Mouse (Mus musculus): ENCODE data around the gene Ncoa6. TPM values are rescaled to one million over a fixed set of nuclear protein-coding genes. Genes with fewer than 3 reads are reported as not detected.

Gene Ncoa6
- polyA plus RNA-seq (2012; rRNA removed; ENCODE audit: low replicate concordance): 14.6 and 18.4 TPM in 2 replicates

GRCm38 (mm10) chr2:155473570-155474088 is at the start of gene Ncoa6:
Gene Ncoa6 (minus strand): TSS chr2:155473894.

GRCm38 (mm10) chr2:155517455-155518423 is 44.0 kb upstream of the Ncoa6 start, which contains the start of the genes Acss2 and Ggt7:
Gene Acss2 (plus strand): TSS chr2:155517948.
Gene Ggt7 (minus strand): TSS chr2:155518237.

GRCm38 (mm10) chr2:155380261-155381059 is 93.2 kb downstream of the Ncoa6 start, which contains the start of gene Trp53inp2:
Gene Trp53inp2 (plus strand): TSS chr2:155381059.

GRCm38 (mm10) chr2:155356971-155357591 is 116.6 kb downstream of the Ncoa6 start, which contains the start of gene Pigu:
Gene Pigu (minus strand): TSS chr2:155357430.

Other genes with a start within 250 kb of the Ncoa6 start
- 178 and 324 TPM in 2 replicates for gene Dynlrb1, start 237.4 kb downstream of the Ncoa6 start, polyA plus RNA-seq (2012; rRNA removed; ENCODE audit: low replicate concordance)
- 314 and 618 TPM in 2 replicates for gene Map1lc3a, start 197.6 kb downstream of the Ncoa6 start, polyA plus RNA-seq (2012; rRNA removed; ENCODE audit: low replicate concordance)
- 24.2 and 64.1 TPM in 2 replicates for gene Pigu, start 116.5 kb downstream of the Ncoa6 start, polyA plus RNA-seq (2012; rRNA removed; ENCODE audit: low replicate concordance)
- 211 and 262 TPM in 2 replicates for gene Trp53inp2, start 92.8 kb downstream of the Ncoa6 start, polyA plus RNA-seq (2012; rRNA removed; ENCODE audit: low replicate concordance)
- gene Acss2, start 44.1 kb upstream of the Ncoa6 start, polyA plus RNA-seq (2012; rRNA removed; ENCODE audit: low replicate concordance): 251 and 371 TPM in 2 replicates
- 8.9 and 14.3 TPM in 2 replicates for gene Ggt7, start 44.3 kb upstream of the Ncoa6 start, polyA plus RNA-seq (2012; rRNA removed; ENCODE audit: low replicate concordance)
- 17.8 and 20.1 TPM in 2 replicates for gene Gss, start 118.9 kb upstream of the Ncoa6 start, polyA plus RNA-seq (2012; rRNA removed; ENCODE audit: low replicate concordance)
- gene Myh7b, start 137.3 kb upstream of the Ncoa6 start, polyA plus RNA-seq (2012; rRNA removed; ENCODE audit: low replicate concordance): 0.11 TPM in 1 of 2 replicates, not detected in the other
- 170 and 221 TPM in 2 replicates for gene Trpc4ap, start 218.5 kb upstream of the Ncoa6 start, polyA plus RNA-seq (2012; rRNA removed; ENCODE audit: low replicate concordance)

Data from mammary gland, adult 2 months (tissue).